Mouse (Mus musculus) frontal cortex, postnatal 10 days (tissue): ENCODE data around the gene Tex2.
"Not testable (repeated sequence)": the region's sequence is repeated elsewhere in the genome, so short reads cannot be mapped to it uniquely, and the experiment has no call there.

Source experiments
- DNase-seq, 2 experiments: peaks; one replicate each; pipeline ENCODE4 v3.0.0; 2022; ENCODE audit warnings: low spot score in 2 of 2, mixed read lengths in 1 of 2

Gene Tex2

DNA sequence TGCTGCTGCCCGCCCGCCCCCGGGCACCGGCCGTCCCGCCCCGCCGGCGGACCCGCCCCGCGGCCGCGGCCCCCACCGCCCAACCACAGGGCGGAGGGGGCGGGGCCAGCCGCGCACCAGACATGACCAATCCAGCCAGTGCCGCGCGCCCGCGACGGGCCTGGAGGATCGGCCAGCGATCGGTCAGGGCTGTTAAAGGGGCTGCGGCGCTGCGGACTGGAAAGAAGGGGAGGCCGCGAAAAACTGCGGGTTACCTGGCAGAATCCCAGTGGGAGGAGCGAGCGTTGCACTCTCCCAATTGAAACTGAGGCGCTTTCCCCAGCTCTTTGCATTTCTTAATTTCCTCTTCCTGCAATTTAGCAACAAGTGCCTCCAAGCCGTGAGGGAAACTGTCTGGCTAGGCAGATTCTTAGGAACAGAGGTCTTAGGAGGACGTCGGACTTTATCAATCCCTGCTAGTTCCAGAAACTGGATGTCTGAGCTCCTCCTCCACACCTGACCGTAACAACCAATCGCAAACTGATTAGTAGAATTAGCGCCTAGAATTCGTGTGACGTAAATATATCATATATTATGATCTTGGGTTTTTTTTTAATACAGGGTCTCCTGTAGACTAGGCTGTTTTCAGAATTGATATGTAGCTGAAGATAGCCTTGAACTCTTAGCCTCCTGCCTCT lies at the start of gene Tex2:
Gene Tex2, minus strand, starts transcription at position 463 of the 677 bp plus-strand sequence.
- peak; percentile 94 to 96 for DNase-seq

DNA sequence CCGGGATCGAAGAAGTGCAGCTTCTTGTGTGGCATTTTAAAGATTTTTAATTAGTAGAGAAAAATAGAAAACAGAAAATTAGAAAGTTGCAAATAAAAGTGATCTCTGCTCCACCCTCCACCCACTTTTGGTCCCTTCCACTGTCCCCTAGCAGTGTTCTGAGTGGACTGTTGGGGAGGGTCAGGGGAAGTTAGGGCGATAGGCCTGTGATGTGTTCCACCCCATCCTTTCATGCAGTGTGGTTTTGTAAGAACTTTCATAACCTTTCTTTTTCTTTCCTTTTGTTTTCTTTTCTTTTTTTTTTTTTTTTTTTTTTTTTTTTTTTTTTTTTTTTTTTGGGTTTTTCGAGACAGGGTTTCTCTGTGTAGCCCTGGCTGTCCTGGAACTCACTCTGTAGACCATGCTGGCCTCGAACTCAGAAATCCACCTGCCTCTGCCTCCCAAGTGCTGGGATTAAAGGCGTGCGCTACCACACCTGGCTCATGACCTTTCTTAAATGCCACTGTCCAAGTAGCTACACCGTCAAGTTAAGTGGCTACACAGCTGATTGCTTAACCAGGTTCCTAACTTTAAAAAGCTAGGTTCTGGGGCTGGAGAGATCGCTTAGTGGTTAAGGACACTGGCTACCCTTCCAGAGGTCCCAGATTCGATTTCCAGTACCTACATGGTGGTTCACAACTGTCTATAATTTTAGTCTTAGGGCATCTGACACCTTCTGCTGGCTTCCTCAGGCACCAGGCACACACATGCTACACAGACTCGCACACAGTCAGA lies 49.6 kb upstream of the Tex2 start:
- DNase-seq: no peak

DNA sequence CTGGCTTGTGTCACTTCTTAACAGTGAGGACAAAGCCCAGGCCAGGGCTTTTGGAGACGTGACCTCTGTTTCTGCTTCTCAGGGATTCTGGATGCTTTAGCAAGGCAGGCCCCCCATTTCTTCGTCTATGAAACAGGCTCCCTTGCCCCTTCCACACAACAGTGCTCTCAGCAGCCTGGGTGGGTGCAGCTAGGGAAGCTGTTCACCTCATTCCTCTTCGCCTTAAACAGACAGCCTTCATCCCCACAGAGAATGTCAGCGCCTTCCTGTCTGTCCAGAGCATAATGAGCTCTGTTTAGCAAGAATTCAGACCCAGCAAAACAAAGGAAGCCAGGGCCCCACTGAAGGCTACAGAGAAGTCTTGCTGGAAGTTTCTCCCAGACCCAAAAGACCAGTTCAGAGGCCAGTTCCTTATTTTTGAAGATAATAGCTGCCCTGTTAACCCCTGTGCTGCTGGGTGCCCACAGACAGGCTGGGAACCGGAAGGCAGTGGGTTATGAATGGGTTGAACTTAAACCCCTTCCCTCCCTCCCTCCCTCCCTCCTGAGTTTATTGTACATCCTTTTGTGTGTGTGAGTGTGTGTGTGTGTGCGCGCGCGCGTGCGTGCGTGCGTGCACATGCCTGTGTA lies 47.3 kb upstream of the Tex2 start:
- no peak for DNase-seq

DNA sequence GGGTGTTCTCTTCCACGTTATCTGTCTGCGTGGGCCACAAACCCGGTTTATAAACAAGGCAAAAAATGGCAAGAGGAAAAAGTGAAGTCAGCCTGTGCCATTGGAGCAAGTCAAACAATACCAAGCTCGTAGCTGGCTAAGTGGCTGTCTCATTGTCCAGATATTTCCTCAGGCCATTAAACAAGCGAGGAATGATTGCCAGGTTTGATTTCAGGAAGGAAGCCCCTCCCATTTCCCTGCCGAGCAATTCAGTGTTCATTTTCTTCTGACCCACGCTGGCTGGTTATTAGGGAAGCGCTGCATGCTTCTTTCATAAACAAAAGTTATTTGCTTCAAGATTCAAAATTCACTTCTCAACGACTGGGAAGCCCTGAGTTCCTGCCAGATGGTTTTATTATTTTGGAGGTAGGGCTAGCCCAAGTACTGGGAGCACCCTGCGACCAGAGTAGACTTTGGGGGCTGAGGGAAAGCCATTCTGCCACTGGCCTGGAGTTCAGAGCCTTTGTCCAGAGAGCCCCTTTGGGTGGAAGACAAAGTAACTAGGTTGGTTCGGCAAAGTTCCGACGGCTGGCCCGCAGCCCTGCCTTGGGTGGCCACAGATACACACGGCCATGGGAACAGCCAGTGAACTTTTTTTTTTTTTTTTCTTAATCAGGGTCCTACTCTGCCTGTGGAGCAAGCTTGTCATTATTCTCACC lies 46.5 kb upstream of the Tex2 start:
- no peak for DNase-seq

DNA sequence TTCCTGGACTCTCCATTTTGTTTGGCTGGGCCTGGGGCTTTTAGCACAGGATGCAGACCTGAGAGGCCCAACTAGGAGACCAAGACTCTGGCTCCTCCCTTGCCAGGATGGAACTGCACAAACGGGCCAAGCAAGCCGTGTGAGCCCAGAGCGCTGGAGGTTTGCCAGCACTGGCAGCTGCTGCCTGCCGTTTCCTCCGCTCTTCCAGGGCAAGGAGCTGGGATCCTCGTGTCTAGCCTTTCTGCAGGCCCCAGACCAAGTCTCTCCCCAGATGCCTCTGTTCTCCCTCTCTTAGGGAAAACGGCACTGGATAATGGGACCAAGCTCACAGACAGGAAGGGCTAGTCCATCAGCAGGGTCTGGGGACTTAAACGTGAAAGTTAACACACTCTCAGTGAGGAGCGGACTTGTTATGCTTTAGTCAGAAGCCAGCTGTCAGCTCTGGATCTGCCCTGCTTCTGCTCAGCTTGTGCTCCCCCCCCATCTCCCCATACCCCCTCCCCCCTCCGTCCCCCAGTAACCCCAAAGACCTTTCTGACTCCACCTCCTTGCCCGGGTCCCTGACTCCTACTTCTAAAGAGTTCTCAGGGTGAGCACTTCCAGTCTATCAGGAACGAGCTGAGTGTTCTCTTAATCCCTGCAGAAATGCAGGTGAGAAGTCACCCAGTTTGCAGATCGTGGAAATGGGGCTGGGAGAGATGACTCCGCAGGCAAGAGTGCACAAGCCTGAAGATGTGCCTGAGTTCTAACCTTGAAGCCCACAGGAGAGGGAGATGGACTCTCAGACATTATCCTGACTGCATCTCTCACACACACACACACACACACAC lies 45.0 kb upstream of the Tex2 start:
- peak; percentile 70 to 78 for DNase-seq

DNA sequence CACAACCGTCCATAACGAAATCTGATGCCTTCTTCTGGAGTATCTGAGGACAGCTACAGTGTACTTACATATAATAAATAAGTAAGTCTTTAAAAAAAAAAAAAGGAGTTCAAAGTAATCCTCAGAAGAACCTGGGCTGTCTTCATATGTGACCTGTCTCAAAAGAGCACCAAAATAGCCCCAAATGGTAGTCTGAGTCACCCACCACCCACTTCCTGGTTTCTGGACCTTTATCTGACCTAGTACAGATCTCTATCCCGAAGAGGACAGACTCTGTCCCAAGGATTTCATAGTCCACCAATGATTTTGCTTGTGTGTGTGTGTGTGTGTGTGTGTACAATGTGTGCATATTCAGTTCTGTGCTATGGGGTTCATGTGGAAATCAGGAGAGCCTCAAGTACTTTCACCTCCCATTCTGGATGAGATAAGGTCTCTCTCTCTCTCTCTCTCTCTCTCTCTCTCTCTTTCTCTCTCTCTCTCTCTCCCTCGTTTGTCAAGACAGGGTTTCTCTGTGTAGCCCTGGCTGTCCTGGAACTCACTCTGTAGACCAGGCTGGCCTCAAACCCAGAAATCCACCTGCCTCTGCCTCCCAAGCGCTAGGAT lies 43.8 kb upstream of the Tex2 start:
- DNase-seq: not testable (repeated sequence)

DNA sequence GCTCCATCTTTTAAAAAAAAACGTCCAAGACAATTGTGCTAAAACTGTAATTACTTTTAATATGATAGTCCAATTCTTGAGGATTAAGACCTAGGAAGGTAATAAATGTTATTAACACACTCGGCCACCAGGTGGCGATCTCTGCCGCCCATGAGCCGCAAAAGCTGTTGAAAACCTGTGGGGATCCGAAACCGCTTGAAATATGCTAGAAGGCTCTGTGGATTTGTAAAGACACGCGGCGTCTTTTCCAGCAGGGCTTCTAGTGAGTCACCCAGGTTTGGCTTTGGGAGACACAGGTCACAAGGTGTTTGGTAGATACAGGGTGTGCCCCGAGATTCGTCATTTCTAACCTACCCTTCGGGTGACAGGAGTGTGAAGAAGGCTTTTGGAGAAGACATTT lies 35.1 kb upstream of the Tex2 start:
- DNase-seq: peak in 1 of 2 experiments; percentile 61

DNA sequence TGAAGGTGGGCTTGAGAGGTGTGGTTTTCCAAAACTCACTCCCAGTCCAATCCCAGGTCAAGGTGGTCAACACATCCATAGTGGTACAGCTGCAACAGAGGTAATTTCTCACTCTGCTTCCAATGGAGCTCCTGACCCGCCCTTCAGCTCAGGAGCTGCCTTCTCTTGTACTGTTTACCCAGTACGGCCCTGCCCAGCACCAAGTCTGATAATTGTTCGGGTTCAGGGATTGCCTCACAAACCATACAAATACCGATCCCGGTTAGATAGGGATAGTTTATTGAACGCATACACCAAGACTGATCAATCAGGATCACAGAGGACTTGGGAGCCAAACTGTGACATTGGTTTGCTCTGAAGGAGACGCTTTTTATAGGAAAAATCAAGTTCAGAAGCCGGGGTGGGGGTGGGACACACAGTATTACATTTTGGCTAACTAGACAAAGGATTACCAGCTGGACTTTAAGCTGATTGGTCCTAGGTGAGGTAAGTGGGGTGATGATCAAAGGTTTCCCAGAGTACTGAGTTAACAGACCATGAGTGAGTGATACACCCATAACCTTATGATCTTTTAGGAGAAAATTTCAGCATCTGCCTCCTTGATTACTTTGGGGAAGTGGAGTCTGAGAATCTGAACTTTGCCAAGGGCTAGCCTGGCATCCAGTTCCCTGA lies 29.9 kb upstream of the Tex2 start:
- DNase-seq: no peak

DNA sequence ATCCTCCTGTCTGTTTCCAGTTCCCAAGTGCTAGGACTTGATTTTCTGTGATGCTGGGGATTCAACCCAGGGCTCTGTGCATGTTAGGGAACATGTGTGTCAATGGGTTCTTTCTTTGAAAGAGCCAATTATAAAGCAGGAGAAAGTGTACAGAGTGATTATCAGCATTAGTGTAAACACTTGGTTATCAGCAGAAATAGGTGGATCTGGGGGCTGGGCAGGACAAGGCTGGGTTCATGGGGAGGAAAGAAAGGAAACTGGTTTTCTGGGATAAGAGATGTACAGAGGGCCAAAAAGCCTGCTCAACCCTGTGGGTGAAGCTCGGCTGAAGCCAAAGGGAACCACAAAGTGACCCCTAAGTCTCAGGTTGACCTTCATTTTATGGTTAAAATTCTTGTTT lies 28.4 kb upstream of the Tex2 start:
- DNase-seq: no peak

DNA sequence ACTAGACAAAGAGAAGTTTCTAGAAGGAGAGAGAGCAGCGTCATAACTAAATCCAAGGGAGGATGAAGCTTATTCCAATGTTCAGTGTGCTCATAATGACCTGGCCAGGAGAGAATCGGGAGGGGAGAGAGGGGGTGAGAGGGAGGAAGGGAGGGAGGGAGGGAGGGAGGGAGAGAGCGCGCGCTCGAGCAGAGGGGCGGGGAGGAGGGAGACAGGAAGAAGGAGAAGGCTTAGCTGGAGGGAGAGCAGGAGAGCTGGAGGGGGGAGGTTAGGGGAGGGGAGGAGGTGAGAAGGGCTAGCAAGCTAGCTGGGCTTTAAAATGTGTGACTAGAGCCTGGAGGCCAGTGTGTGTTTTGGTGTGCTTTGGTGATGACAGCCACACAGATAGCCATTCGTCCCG lies 26.8 kb upstream of the Tex2 start:
- no peak for DNase-seq

DNA sequence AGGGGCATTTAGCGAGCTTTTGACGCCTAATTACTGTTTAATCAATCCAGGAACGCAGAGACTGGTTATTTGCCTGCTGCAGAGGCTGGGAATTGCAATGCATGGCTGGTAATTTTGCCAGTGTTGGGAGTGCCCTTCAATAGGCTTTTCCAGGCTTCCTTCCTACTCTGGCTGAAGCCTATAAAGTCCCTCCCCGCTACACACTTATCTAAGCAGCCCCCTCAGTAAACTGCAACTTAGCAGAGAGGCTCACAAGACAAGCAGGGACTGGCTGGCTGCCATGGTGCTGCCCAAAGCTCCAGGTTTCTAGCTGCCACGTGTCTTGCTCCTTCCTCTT lies 26.1 kb upstream of the Tex2 start:
- no peak for DNase-seq

DNA sequence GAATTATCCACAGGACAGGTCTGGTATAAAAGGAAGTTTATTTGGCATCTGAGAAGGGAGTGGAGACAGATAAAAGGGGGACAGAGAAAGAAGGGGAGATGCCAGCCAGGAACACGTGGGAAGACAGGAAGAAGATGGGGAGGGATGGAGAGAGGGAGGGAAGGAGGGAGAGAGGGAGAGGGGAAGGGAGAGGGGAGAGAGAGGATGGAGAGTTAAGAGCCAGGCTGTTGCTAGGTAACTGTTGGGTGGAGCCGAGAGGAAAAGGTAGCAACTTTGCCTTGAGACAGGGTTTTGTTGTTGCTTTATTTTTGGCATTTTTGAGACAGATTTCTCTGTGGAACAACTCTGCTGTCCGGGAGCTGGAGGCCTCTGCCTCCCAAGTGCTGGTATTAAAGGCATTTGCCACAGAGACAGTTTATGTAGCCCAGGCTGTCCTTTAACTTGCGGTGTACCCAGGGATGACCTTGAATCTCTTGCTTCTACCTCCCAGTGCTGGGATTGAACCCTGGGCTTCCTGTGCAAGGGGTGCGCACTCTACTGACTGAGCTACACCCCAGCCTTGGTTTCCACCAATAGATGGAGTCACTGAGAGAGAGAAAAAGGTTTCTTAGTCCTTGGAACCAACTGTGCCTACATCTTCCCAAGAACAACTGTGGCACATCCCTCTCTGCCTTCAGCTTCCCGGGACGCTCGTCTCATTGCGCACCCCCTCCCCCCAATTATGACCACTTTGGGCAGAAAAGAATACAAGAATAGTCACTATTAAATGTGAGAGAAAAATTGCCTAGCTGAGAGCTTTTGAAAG lies 25.5 kb upstream of the Tex2 start:
- DNase-seq: no peak

DNA sequence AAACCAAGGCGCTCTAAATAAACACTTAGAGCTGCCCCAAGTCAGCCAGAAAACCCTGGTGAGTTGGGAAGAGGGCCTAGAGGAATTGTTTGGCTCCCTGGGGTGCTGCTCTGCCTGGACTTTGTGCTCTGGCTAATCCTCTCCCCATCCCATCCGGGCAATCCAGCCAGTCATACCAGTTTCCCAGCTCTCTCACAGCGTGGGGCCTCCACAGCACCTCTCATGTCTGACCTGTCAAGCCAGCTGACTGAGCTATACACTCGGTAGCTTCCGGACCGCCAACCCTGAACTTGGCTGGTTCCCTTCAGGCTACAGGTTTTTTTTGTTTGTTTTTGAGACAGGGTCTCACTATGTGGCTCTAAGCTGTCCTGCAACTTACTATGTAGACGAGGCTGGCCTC lies 24.5 kb upstream of the Tex2 start:
- DNase-seq: no peak

DNA sequence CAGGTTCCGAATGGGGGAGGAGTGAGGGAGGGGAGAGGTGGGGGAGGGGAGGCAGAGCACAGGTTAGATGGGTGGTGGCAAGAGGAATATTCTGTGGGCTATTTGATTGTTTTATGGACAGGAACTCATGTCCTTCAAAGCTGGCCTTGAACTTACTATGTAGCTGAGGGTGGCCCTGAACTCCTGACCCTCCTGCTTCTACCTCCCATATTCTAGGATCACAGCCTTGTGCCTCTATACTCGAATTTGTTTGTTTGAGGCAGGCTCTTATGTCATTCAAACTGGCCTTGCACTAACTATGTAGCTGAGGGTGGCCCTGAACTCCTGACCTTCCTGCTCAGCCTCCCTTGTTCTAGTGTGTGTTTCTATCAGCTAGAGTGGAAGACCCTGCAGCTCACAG lies 22.7 kb upstream of the Tex2 start:
- DNase-seq: no peak

DNA sequence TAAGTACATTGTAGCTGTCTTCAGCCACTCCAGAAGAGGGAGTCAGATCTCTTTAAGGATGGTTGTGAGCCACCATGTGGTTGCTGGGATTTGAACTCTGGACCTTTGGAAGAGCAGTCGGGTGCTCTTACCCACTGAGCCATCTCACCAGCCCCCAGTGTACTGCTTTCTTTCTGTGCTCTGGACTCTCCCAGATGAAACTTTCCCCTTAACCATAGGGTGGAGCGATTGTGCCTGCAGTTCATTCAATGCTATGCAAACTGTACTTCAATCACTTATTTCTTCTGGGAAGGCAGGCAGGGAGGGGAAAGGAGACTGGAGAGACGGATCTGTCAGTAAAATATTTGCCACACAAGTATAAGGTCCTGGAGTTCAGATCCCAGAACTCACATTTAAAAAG lies 21.0 kb upstream of the Tex2 start:
- DNase-seq: not testable (repeated sequence)

DNA sequence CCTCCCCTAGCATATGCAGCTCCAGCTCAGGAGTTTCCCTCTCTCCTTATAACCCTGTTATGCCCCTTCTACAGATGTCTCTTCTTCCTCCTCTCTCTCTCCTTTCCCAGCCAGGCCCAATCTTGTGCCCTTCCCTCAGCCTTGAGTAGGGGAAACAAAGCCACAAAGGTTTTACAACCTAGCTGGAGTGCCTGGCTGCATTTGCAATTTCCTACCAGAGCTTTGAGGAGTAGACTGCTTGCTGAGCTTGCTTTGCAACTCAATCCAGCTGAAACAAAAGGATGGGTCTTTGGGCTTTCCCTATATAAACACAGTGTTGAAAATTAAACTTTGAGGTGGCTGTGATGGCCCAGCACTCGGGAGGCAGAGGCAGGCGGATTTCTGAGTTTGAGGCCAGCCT lies 20.2 kb upstream of the Tex2 start:
- DNase-seq: no peak

DNA sequence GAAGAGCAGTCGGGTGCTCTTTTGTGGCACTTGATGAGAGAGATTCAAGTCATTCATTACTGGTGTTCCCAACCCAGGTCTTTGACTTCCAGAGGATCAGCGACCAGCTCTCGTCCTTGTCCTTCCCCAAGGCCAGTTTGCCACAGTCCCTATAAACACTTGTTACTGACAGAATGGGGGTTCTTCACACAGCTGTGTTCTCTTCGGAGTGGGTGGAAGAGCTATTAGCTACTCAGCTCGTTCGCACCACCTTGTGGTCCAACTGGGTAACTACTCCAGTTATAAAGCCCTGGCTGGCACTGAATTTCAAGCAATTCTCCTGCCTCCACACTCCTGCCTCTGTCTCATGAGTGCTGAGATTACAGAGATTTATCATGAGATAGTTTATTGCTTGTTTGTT lies 14.5 kb upstream of the Tex2 start:
- peak; percentile 29 to 67 for DNase-seq

DNA sequence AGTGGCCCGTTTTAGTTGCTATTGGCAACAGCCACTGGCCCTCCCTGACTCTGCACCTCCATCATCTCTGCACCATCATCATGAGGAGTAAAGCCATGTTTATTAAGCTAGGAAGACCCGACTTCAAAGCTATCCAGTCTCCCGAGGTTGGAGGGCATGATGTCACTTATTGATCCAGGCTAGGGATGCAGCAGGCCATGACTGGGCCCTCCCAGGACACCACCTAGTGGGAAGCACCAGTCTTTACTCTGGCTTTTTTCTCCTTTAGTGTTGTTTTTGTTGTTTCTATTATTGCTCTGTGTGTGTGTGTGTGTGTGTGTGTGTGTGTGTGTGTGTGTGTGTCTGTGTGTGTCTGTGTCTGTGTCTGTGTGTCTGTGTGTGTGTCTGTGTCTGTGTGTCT lies 12.4 kb upstream of the Tex2 start:
- DNase-seq: no peak

DNA sequence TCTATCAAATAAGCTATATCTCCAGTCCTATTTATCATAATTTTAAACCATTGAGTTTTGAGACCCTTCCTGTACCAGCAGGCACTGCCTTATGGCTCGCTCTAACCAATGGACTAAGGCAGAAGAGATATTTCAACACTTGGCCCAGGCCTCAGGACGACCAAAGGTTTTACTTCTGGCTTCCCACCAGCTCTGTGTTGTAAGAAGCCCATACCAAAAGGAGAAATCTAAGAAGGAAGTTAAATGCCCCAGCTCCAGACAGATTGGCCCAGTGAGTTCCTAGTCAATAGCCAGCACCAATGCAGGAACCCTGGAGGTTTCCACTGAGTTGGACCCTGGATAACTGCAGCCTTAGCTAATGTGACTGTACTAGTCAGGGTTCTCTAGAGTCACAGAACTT lies 10.4 kb upstream of the Tex2 start:
- no peak for DNase-seq

DNA sequence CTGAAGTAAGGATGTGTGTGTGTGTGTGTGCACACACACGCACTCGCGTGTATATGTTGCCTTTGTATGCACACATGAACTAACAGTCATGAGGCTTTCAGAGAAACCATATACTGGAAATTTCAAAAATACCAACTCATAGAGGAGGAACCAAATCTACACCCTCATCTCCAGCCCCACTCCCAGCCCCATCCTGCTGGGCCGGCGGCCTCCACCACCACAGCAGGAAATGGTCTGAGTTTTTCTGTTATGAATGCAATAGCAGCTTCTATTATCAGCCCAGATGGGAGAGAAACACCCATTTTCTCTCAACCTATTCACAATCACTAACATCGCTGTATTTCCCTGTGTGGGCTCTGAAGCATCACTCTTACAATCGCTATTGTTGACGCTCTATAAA lies 8.8 kb upstream of the Tex2 start:
- DNase-seq: no peak
